Mouse (Mus musculus) hindbrain, embryonic 11.5 days (tissue): ENCODE results near the gene Ttc39b. TPM values are rescaled to one million over a fixed set of nuclear protein-coding genes. Genes with fewer than 3 reads are reported as not detected.
A peak's percentile ranks its signal among the peaks of the same experiment; 100 is the strongest.

ENCODE experiments used
- ATAC-seq: fragments of 200-750 bp; cut with Nextera tagmentation; 2 replicates; pipeline ENCODE4 v1.8.0; 2017; ENCODE audit warnings: mild to moderate bottlenecking, moderate TSS enrichment, moderate library complexity; ENCODE audit not compliant: low FRiP score
- DNase-seq: peaks from one replicate; pipeline ENCODE4 v3.0.0-alpha.2; 2015; ENCODE audit warnings: low spot score
- H3K27ac ChIP-seq: fragments of 300-500 bp; sonication (generic); 2 replicates; pipeline ENCODE4 v1.5.1; 2014; ENCODE audit warnings: mild to moderate bottlenecking, low read depth, low read length
- H3K27me3 ChIP-seq: fragments of 300-500 bp; sonication (generic); 2 replicates; pipeline ENCODE4 v1.6.1; 2014; ENCODE audit warnings: mild to moderate bottlenecking, low read length, moderate library complexity, mixed read lengths; ENCODE audit not compliant: control insufficient read depth, insufficient read depth
- H3K36me3 ChIP-seq: fragments of 300-500 bp; sonication (generic); 2 replicates; pipeline ENCODE4 v1.6.1; 2014; ENCODE audit warnings: mild to moderate bottlenecking, low read length, moderate library complexity, mixed read lengths; ENCODE audit not compliant: control insufficient read depth, insufficient read depth
- H3K4me1 ChIP-seq: fragments of 300-500 bp; sonication (generic); replicated peaks from 2 replicates; pipeline ENCODE4 v1.6.1; 2014; ENCODE audit warnings: low read length, mixed read lengths; ENCODE audit not compliant: control insufficient read depth, insufficient read depth
- H3K4me2 ChIP-seq: fragments of 300-500 bp; sonication (generic); replicated peaks from 2 replicates; pipeline ENCODE4 v1.6.1; 2014; ENCODE audit warnings: mild to moderate bottlenecking, low read depth, low read length
- H3K4me3 ChIP-seq: fragments of 300-500 bp; sonication (generic); 2 replicates; pipeline ENCODE4 v1.5.1; 2014; ENCODE audit warnings: low read depth, low read length
- H3K9ac ChIP-seq: fragments of 300-500 bp; sonication (generic); 2 replicates; pipeline ENCODE4 v1.6.1; 2014; ENCODE audit warnings: low read depth, low read length
- H3K9me3 ChIP-seq: fragments of 300-500 bp; sonication (generic); 2 replicates; pipeline ENCODE4 v1.6.1; 2016; ENCODE audit warnings: low read length; ENCODE audit not compliant: control insufficient read depth
- WGBS: fragments of 180-500 bp; shearing (Covaris S2); extraction: QIAGEN DNeasy Blood & Tissue Kit; methylation state at CpG from one replicate; pipeline ENCODE4 v1.1.7; 2014; 5-methylcytosine and 5-hydroxymethylcytosine counted together
- polyA plus RNA-seq: library from polyadenylated mRNA; unstranded; fragments of >200 nt; fragmentation: Nextera tagmentation; extraction: Ambion mirVana; gene quantifications from 2 replicates; pipeline ENCODE4 v1.2.1, GENCODE M21; 2014

The Ttc39b gene
- polyA plus RNA-seq, 1 experiment from 2014 or later = 2.9 TPM

DNA sequence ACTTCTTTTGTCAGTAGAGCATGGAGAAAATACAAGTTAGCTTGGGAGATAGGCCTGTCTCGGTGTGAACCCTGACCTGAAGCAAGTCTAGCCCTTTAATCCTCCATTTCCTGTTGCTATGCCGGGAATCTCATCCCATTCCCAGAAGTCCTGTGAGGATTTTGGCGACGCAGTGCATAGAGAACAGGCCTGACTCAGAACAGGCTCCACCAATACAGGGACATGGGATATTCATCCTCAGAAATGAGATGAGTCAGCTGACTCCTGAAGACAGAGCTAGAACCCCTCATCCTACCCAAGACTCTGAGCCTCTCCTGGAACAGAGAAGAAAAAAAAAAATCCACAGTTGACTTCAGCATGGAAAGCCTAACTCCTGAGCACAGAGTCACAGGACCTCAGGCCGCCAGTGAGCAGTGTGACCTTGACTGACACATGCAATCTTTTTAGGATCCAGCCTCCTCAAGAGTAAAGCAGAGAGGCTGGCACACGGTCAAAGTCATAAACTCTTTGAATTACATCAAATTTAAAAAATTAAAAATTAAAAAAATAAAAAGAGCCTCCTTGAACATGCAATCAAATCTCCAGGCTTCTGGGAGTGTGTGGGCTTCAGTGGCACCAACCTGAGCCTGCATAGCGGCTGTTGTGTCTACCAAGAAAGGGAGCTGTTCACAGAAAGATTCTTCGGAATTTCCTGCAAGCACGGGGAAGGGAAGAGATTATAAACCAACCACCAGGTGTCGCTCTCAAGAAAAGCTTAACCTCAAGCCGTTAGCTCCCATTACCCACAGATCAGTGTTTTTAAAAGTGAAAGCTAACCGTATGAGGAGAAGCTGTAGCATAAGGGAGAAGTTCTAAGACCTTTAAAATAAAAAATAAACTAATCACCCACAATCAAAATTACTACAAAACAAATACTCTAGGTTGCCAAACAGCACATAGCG, 20.9 kb downstream of the Ttc39b start:
- Histone ChIP-seq H3K4me1 (no peaks in the 10 kb centered on the region), H3K4me2 (no peak overlapping the region), H3K9ac (no peak overlapping the region), H3K27ac (no peak overlapping the region), H3K9me3 (no peaks in the 10 kb centered on the region), H3K36me3 (no peaks in the 10 kb centered on the region), H3K4me3 (no peak overlapping the region), H3K27me3 (no peaks in the 10 kb centered on the region)
- WGBS = 46% methylated on average over 13 of the region's 13 CpGs
- peak; percentile 86 for DNase-seq
- ATAC-seq = peak; percentile 25; the same call in 1 of the 2 replicates

DNA sequence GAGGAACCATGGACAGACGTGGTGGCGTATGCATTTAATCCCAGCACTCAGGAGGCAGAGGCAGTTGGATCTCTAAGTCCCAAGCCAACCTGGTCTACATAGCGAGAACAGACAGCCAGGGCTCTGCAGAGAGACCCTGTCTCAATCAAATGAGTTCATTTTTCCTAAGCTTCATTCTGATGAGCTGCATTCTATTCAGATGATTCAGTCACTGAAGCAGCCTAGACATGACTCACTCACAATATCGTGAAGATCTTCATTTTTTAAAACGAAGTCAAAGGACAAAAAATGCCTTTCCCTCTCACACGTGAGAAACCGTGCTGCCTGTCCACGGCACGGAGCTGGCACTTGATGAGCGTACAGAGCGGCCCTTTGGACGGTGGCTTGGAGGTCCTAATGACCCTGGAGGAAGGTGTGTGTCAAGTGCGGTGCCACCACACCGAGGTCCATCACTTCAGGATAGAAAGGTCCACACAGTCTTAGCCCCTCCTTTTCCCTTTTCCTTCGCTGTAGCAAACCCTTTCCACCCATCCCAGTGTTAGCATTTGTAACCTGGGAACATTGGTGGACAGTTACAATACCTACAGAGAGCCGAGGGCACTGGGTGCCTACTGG, 21.8 kb downstream of the Ttc39b start:
- 96% methylated on average over 16 of the region's 16 CpGs for WGBS
- no peak for DNase-seq
- no peaks in the 10 kb centered on the region for H3K27me3 ChIP-seq

DNA sequence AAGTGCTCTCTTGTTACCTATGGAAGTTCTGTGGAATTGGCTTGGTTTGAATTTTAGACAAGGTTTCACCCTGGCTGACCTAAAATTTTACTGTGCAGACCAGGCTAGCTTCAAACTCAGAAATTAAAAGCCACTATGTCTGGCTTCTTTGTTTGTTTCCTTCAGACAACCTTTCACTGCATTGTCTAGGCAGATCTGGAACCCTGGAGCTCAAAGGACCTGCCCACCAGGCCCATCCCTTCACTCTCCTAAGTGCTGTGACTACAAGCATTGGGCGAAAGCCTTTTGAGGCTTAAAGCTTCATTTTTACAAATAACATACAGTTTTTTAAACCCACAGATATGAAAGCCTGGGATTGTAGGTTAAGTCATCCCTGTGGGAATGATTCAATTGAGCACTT, 22.3 kb downstream of the Ttc39b start:
- Histone ChIP-seq H3K4me3 (no peak overlapping the region), H3K9ac (no peak overlapping the region), H3K27me3 (no peaks in the 10 kb centered on the region), H3K4me1 (no peaks in the 10 kb centered on the region), H3K27ac (no peak overlapping the region), H3K4me2 (no peak overlapping the region), H3K9me3 (no peaks in the 10 kb centered on the region), H3K36me3 (no peaks in the 10 kb centered on the region)
- ATAC-seq (no peak), DNase-seq (no peak)
- WGBS = 100% methylated on average over 1 of the region's 1 CpGs

More for the DNA sequence above, 21.8 kb downstream of the Ttc39b start:
- no peaks in the 10 kb centered on the region for H3K9me3 ChIP-seq
- no peak overlapping the region for H3K4me2 ChIP-seq
- no peak for ATAC-seq
- H3K4me1 ChIP-seq = no peaks in the 10 kb centered on the region
- H3K27ac ChIP-seq = no peak overlapping the region
- H3K4me3 ChIP-seq = no peak overlapping the region
- H3K9ac ChIP-seq = no peak overlapping the region
- no peaks in the 10 kb centered on the region for H3K36me3 ChIP-seq

DNA sequence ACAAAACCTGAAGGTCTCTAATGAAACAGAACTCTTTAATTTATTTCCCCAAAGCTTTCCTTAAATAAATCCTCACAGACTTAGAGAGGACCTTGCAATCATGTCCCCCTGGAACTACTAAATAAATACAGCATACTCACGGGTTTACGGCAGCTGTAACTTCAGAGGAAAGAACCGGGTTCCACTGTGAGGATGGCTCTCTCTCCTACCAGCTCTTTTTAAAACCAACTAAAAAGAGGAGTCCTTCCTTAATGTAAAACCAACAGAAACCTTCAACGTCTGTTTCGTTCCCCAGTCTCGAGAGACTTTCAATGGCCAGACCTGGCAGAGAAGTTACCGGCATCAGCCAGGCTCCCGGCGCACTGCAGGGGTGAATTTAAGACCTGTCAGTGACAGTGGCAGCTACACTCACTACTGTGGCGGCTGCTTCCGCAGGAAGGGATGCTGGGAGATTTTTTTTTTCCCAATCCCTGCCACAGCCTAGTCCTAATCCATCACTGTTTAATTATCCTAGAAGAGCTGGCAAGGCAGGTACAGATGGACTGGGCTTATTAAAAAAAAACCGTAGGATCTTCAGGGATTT, 39.2 kb downstream of the Ttc39b start:
- peak; percentile 62 for DNase-seq
- H3K36me3 ChIP-seq = no peaks in the 10 kb centered on the region
- H3K4me1 ChIP-seq = no peaks in the 10 kb centered on the region
- peak; percentile 69; the same call in 1 of the 2 replicates for ATAC-seq
- H3K27me3 ChIP-seq = no peaks in the 10 kb centered on the region
- peak overlapping the region; percentile 63 for H3K4me2 ChIP-seq
- peak overlapping the region; percentile 33; the same call in 1 of the 2 replicates for H3K27ac ChIP-seq
- peak overlapping the region; percentile 57 for H3K9ac ChIP-seq
- H3K9me3 ChIP-seq = no peaks in the 10 kb centered on the region
- H3K4me3 ChIP-seq = peak overlapping the region; percentile 39
- 3% methylated on average over 12 of the region's 12 CpGs for WGBS

DNA sequence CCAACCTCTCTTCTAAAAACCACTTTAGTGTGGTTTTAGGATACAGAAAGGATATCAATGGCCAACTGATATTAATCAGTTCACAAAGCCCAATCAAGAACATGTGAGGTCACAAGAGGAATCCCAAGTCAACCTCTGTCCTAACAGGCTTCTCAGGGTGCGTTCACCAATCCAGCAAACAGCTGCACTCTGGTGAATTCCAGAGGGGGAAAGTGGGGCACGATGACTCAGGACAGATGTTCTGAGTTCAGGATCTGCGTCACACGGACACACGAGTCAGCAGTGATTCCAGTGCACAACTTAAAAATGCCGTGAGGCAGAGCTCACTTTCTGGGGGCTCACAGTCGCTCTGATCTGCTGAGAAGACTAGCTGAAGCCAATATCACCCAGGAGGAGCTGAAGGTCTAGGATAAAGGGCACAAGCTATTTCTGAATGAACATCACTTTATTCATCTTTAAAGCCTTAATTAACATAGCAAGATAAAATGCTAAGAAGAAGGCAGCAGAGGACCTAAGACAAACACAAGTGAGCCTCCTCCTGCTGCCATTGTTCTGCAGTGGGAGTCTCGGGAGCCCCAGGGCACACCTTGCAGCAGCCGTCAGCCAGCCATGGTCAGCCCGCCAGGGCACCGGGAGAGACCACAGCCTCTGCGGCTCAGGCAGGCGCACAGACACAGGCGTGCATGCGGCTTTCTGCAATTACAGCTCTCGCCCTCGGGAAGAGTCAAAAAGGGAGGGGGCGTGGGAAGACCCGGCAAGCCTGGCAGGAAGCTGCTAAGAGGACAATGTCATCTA, 39.9 kb downstream of the Ttc39b start:
- H3K4me3 ChIP-seq = peak overlapping the region; percentile 39
- no peaks in the 10 kb centered on the region for H3K4me1 ChIP-seq
- peak; percentile 62 for DNase-seq
- H3K4me2 ChIP-seq = peak overlapping the region; percentile 63
- WGBS = 23% methylated on average over 19 of the region's 19 CpGs
- no peaks in the 10 kb centered on the region for H3K27me3 ChIP-seq
- no peaks in the 10 kb centered on the region for H3K36me3 ChIP-seq
- H3K9me3 ChIP-seq = no peaks in the 10 kb centered on the region
- H3K9ac ChIP-seq = peak overlapping the region; percentile 57; the same call in 1 of the 2 replicates
- peak overlapping the region; percentile 33; the same call in 1 of the 2 replicates for H3K27ac ChIP-seq
- ATAC-seq = peak; percentile 90

DNA sequence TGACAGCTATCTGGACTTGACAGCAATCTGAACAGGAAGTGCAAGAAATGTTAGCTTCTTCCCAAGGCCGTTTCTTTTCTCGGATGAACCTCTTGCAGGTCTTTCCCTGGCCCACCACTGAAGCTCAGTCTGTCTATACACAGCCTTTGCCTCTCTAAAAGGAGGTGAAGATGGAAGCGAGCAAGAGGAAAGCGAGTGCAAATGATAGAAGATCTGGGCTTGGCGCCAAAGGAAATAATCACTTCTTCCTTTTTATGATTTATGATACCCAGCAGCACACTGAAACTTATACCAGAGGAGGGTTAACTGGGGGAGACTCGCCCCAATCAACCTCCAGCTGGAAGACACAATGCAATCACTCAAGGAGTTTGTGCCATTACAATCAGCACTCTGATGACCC, 41.6 kb downstream of the Ttc39b start:
- Histone ChIP-seq H3K9ac (no peak overlapping the region), H3K27ac (no peak overlapping the region), H3K36me3 (no peaks in the 10 kb centered on the region), H3K4me2 (no peak overlapping the region), H3K9me3 (no peaks in the 10 kb centered on the region), H3K4me3 (no peak overlapping the region), H3K27me3 (no peaks in the 10 kb centered on the region), H3K4me1 (no peaks in the 10 kb centered on the region)
- no peak for ATAC-seq
- 82% methylated on average over 6 of the region's 6 CpGs for WGBS
- DNase-seq = no peak

DNA sequence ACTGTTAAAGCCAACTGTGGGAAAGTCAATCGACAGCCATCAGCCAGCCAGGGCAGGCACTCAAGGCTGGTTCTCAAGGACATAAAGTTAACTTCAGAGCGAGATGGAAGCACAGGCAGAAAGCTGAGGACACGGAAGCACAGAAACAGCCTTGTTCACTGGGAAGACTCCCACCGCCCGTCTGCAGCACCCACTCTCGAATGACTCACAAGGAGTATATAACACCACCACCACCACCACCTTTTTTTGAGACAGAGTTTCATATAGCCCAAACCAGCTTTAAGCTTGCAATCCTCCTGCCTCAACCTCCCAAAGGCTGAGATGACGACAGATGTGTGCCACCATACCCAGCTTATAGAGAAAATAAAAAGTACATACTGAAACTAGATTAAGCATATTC, 44.8 kb downstream of the Ttc39b start:
- DNase-seq = no peak
- WGBS = 93% methylated on average over 7 of the region's 7 CpGs
- Histone ChIP-seq H3K9me3 (no peaks in the 10 kb centered on the region), H3K27ac (no peak overlapping the region), H3K36me3 (no peaks in the 10 kb centered on the region), H3K4me2 (no peak overlapping the region), H3K27me3 (no peaks in the 10 kb centered on the region), H3K9ac (no peak overlapping the region), H3K4me3 (no peak overlapping the region), H3K4me1 (no peaks in the 10 kb centered on the region)
- no peak for ATAC-seq

DNA sequence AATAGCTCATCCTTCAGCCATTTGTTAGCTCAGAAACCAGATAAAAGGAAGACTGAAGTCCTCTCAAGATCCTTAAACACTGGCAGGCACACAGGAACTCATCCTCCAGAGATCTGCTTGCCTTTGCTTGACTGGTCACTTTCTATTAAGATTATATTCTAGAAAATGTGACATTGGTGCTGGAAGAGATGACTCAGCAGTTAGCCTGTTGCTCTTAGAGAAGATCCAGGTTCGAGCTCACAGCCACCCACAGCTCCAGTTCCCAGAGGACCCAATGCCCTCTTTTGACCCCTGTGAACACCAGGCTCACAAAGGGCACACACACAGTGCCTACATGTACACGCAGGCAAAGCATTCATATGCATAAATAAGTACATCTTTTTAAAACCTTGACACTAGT, 49.8 kb downstream of the Ttc39b start:
- 70% methylated on average over 2 of the region's 2 CpGs for WGBS
- no peak overlapping the region for H3K4me3 ChIP-seq
- H3K9me3 ChIP-seq = no peaks in the 10 kb centered on the region
- no peak overlapping the region for H3K9ac ChIP-seq
- ATAC-seq = no peak
- H3K27me3 ChIP-seq = no peaks in the 10 kb centered on the region
- H3K27ac ChIP-seq = no peak overlapping the region
- H3K4me2 ChIP-seq = no peak overlapping the region
- no peaks in the 10 kb centered on the region for H3K36me3 ChIP-seq
- H3K4me1 ChIP-seq = no peaks in the 10 kb centered on the region
- no peak for DNase-seq
